Mouse (Mus musculus): ENCODE data around the gene Plekhg2. TPM values are rescaled to one million over a fixed set of nuclear protein-coding genes. Genes with fewer than 3 reads are reported as not detected.
A peak's percentile ranks its signal among the peaks of the same experiment; 100 is the strongest.

Gene Plekhg2
- total and polyA plus RNA-seq, 3 experiments, result 10.4 to 16.3 (median 14.3) TPM

- Histone ChIP-seq H3K36me3 (ENCODE audit: control insufficient read depth, insufficient read depth, low read length) (peaks cover 5% of the 10 kb centered on the region; the same call in 1 of the 2 replicates), H3K4me3 (peak overlapping the region; percentile 88), H3K4me1 (ENCODE audit: control insufficient read depth, insufficient read depth, low read length) (peaks cover 16% of the 10 kb centered on the region), H3K27me3 (ENCODE audit: control insufficient read depth, insufficient read depth, low read length) (no peaks in the 10 kb centered on the region), H3K27ac (peak overlapping the region; percentile 93), H3K9ac (ENCODE audit: low read depth, low read length) (peak overlapping the region; percentile 97), H3K79me2 (replicated peaks; ENCODE audit: control insufficient read depth, insufficient read depth, low read length) (no peaks in the 10 kb centered on the region; the same call in 1 of the 2 replicates)
- DNase-seq, result peak; percentile 82
- intact Hi-C loops (cut with DNase I), result no loop called here
- 0 out of 2 replicates have a peak, but pooled peaks have one; percentile 2 for TF ChIP-seq EP300 (IDR thresholded peaks at IDR 0.05; ENCODE audit: insufficient read depth, low read depth, low read length)
- no peak for TF ChIP-seq CTCF (IDR thresholded peaks at IDR 0.05)
- peak; percentile 44 for TF ChIP-seq POLR2A (IDR thresholded peaks at IDR 0.05; ENCODE audit: insufficient read depth, low read depth, low read length)
- 1% methylated on average over 32 of the region's 32 CpGs for WGBS
Observed at GRCm38 (mm10) chr7:28378066-28378690, 5.8 kb upstream of the Plekhg2 start.

- intact Hi-C loops (cut with DNase I), result no loop called here
- WGBS, result 12% methylated on average over 18 of the region's 18 CpGs
- Histone ChIP-seq H3K4me3 (peak overlapping the region; percentile 88), H3K27me3 (ENCODE audit: control insufficient read depth, insufficient read depth, low read length) (no peaks in the 10 kb centered on the region), H3K4me1 (ENCODE audit: control insufficient read depth, insufficient read depth, low read length) (peaks cover 9% of the 10 kb centered on the region), H3K9ac (ENCODE audit: low read depth, low read length) (peak overlapping the region; percentile 97), H3K36me3 (ENCODE audit: control insufficient read depth, insufficient read depth, low read length) (peaks cover 5% of the 10 kb centered on the region; the same call in 1 of the 2 replicates), H3K79me2 (replicated peaks; ENCODE audit: control insufficient read depth, insufficient read depth, low read length) (no peaks in the 10 kb centered on the region; the same call in 1 of the 2 replicates), H3K27ac (peak overlapping the region; percentile 93)
- TF ChIP-seq POLR2A (IDR thresholded peaks at IDR 0.05; ENCODE audit: insufficient read depth, low read depth, low read length), result no peak
- TF ChIP-seq CTCF (IDR thresholded peaks at IDR 0.05), result no peak
- no peak for TF ChIP-seq EP300 (IDR thresholded peaks at IDR 0.05; ENCODE audit: insufficient read depth, low read depth, low read length)
- peak; percentile 58 to 75 for DNase-seq
Observed at GRCm38 (mm10) chr7:28377190-28378065, 5.0 kb upstream of the Plekhg2 start.

- intact Hi-C loops (cut with DNase I), result no loop called here
- Histone ChIP-seq H3K4me3 (peak overlapping the region; percentile 88), H3K4me1 (ENCODE audit: control insufficient read depth, insufficient read depth, low read length) (peaks cover 7% of the 10 kb centered on the region), H3K9ac (ENCODE audit: low read depth, low read length) (peak overlapping the region; percentile 71), H3K27ac (peak overlapping the region; percentile 93), H3K36me3 (ENCODE audit: control insufficient read depth, insufficient read depth, low read length) (peaks cover 5% of the 10 kb centered on the region; the same call in 1 of the 2 replicates), H3K79me2 (replicated peaks; ENCODE audit: control insufficient read depth, insufficient read depth, low read length) (no peaks in the 10 kb centered on the region; the same call in 1 of the 2 replicates), H3K27me3 (ENCODE audit: control insufficient read depth, insufficient read depth, low read length) (no peaks in the 10 kb centered on the region)
- peak; percentile 88 to 91 for DNase-seq
- TF ChIP-seq POLR2A (IDR thresholded peaks at IDR 0.05; ENCODE audit: insufficient read depth, low read depth, low read length) (peak; percentile 88), CTCF (IDR thresholded peaks at IDR 0.05) (no peak), EP300 (IDR thresholded peaks at IDR 0.05; ENCODE audit: insufficient read depth, low read depth, low read length) (peak; percentile 100)
- 2% methylated on average over 30 of the region's 30 CpGs for WGBS
Observed at GRCm38 (mm10) chr7:28376011-28376771, 3.8 kb upstream of the Plekhg2 start.

- H3K27me3 ChIP-seq (ENCODE audit: control insufficient read depth, insufficient read depth, low read length), result no peaks in the 10 kb centered on the region
- H3K79me2 ChIP-seq (replicated peaks; ENCODE audit: control insufficient read depth, insufficient read depth, low read length), result no peaks in the 10 kb centered on the region; the same call in none of the 2 replicates
- peak; percentile 79 for TF ChIP-seq POLR2A (IDR thresholded peaks at IDR 0.05; ENCODE audit: insufficient read depth, low read depth, low read length)
- TF ChIP-seq EP300 (IDR thresholded peaks at IDR 0.05; ENCODE audit: insufficient read depth, low read depth, low read length), result peak; percentile 47; the same call in 1 of the 2 replicates
- TF ChIP-seq CTCF (IDR thresholded peaks at IDR 0.05), result no peak; the same call in 1 of the 2 replicates
- H3K9ac ChIP-seq (ENCODE audit: low read depth, low read length), result peak overlapping the region; percentile 79
- H3K4me1 ChIP-seq (ENCODE audit: control insufficient read depth, insufficient read depth, low read length), result peaks cover 9% of the 10 kb centered on the region
- intact Hi-C loops (cut with DNase I), result no loop called here
- DNase-seq, result peak; percentile 93 to 96
- H3K36me3 ChIP-seq (ENCODE audit: control insufficient read depth, insufficient read depth, low read length), result peaks cover 1% of the 10 kb centered on the region; the same call in 1 of the 2 replicates
- peak overlapping the region; percentile 88 for H3K4me3 ChIP-seq
- H3K27ac ChIP-seq, result peak overlapping the region; percentile 93
- WGBS, result under 1% methylated on average over 36 of the region's 36 CpGs
Observed at GRCm38 (mm10) chr7:28375176-28375921, 3.0 kb upstream of the Plekhg2 start.

GRCm38 (mm10) chr7:28374647-28375046 lies 2.2 kb upstream of the Plekhg2 start:
- Histone ChIP-seq H3K4me3 (no peak overlapping the region), H3K4me1 (ENCODE audit: control insufficient read depth, insufficient read depth, low read length) (peaks cover 11% of the 10 kb centered on the region), H3K79me2 (replicated peaks; ENCODE audit: control insufficient read depth, insufficient read depth, low read length) (no peaks in the 10 kb centered on the region; the same call in none of the 2 replicates), H3K36me3 (ENCODE audit: control insufficient read depth, insufficient read depth, low read length) (no peaks in the 10 kb centered on the region; the same call in 1 of the 2 replicates), H3K27me3 (ENCODE audit: control insufficient read depth, insufficient read depth, low read length) (no peaks in the 10 kb centered on the region), H3K9ac (ENCODE audit: low read depth, low read length) (no peak overlapping the region), H3K27ac (peak overlapping the region; percentile 93)
- WGBS, result 53% methylated on average over 10 of the region's 10 CpGs
- intact Hi-C loops (cut with DNase I), result loop anchor here (5.0 kb wide), 1 partner anchor 223 kb away; the partner anchor contains the start of genes Pak4 and Samd4b
- TF ChIP-seq EP300 (IDR thresholded peaks at IDR 0.05; ENCODE audit: insufficient read depth, low read depth, low read length) (no peak), CTCF (IDR thresholded peaks at IDR 0.05) (no peak), POLR2A (IDR thresholded peaks at IDR 0.05; ENCODE audit: insufficient read depth, low read depth, low read length) (no peak)
- DNase-seq, result no peak
